Mouse (Mus musculus) adrenal gland, adult 8-10 months (tissue): ENCODE measurements at regions not wholly inside any gene's neighbourhood (a gene's known extent, or its start where the extent isn't known, plus 50 kb on each side); places are given as distances from the start of the nearest gene placed in this dataset.
"Not testable (repeated sequence)": the region's sequence is repeated elsewhere in the genome, so short reads cannot be mapped to it uniquely, and the experiment has no call there.

Experiments used
- DNase-seq: peaks from one replicate; pipeline ENCODE4 v3.0.0; 2022

GRCm38 (mm10) chr3:133665425-133666317 is 120.7 kb upstream of the Tet2 start:
- DNase-seq = no peak

GRCm38 (mm10) chr3:133672742-133673447 is 128.0 kb upstream of the Tet2 start:
- peak; percentile 33 for DNase-seq

GRCm38 (mm10) chr3:133677892-133678291 is 133.0 kb upstream of the Tet2 start:
- no peak for DNase-seq

- DNase-seq = no peak
Measured at GRCm38 (mm10) chr3:133679891-133680290, 135.0 kb upstream of the Tet2 start.

- no peak for DNase-seq
Measured at GRCm38 (mm10) chr3:133680343-133680742, 135.4 kb upstream of the Tet2 start.

- no peak for DNase-seq
Measured at GRCm38 (mm10) chr3:133680805-133681204, 135.9 kb upstream of the Tet2 start.

- DNase-seq = no peak
Measured at GRCm38 (mm10) chr3:133684196-133684743, 139.3 kb upstream of the Tet2 start.

- DNase-seq = no peak
Measured at GRCm38 (mm10) chr3:133684747-133685146, 139.8 kb upstream of the Tet2 start.

- no peak for DNase-seq
Measured at GRCm38 (mm10) chr3:133685393-133685792, 140.5 kb upstream of the Tet2 start.

GRCm38 (mm10) chr3:133694057-133694456 is 149.1 kb upstream of the Tet2 start:
- DNase-seq = peak; percentile 3

GRCm38 (mm10) chr3:133696122-133696521 is 151.2 kb upstream of the Tet2 start:
- DNase-seq = no peak

- DNase-seq = not testable (repeated sequence)
Measured at GRCm38 (mm10) chr3:133704849-133705248, 159.9 kb upstream of the Tet2 start.

- no peak for DNase-seq
Measured at GRCm38 (mm10) chr3:133711518-133711917, 166.6 kb upstream of the Tet2 start.

GRCm38 (mm10) chr3:133722550-133723290 is 177.8 kb upstream of the Tet2 start:
- DNase-seq = no peak

GRCm38 (mm10) chr3:133726831-133727230 is 181.9 kb upstream of the Tet2 start:
- no peak for DNase-seq

GRCm38 (mm10) chr3:133735603-133736002 is 190.7 kb upstream of the Tet2 start:
- no peak for DNase-seq

- no peak for DNase-seq
Measured at GRCm38 (mm10) chr3:133738936-133739335, 194.0 kb upstream of the Tet2 start.

- DNase-seq = no peak
Measured at GRCm38 (mm10) chr3:133744552-133745118, 199.7 kb upstream of the Tet2 start.

- peak; percentile 47 for DNase-seq
Measured at GRCm38 (mm10) chr3:133748756-133749737, 204.1 kb upstream of the Tet2 start.

GRCm38 (mm10) chr3:133750061-133750460 is 205.1 kb upstream of the Tet2 start:
- DNase-seq = no peak

- no peak for DNase-seq
Measured at GRCm38 (mm10) chr3:133750606-133751005, 205.7 kb upstream of the Tet2 start.
